Mouse (Mus musculus) frontal cortex, postnatal 36 days (tissue): ENCODE data around the gene Kcnk10.

Experiments
- DNase-seq, 2 experiments: peaks; one replicate each; pipeline ENCODE4 v3.0.0; 2022; ENCODE audit warnings: low spot score in 2 of 2

The Kcnk10 gene

DNA sequence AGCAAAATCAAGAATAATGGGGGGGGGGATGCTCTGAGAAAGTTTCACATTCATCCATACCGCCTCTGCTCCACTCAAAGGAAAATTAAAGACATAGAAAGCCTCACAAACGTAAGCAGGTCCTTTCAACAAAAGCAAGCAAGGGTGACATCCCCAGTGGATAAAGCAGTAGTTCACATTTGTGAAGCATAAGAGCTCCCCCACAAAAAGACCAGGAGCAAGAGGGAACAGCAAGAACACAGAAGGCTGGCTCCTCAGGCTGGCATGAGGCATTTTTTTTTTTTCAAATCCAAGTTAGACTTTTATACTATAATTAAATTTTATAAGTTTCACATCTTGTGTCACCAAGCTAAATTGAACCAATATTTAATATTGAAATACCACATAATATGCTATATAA lies 168.5 kb downstream of the Kcnk10 start:
- peak; percentile 3 to 23 for DNase-seq

DNA sequence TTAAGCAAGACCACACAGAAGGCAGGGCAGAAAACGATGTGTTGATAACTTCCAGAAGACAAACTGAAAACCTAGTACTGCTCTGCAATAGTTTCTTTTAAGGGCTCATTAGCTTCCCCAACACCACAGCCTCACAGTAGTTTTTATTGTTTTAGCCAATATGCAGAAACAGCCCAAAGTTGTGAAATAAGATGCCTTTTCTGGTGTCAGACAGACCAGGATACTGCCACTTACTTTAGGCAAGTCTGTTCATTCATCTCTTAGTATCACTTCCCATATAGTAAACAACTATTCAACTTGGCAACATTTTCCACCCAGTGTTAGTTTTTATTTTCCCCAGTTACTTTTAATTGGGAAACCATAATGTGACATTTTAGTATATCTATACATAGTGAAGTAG lies 171.5 kb downstream of the Kcnk10 start:
- DNase-seq = no peak

DNA sequence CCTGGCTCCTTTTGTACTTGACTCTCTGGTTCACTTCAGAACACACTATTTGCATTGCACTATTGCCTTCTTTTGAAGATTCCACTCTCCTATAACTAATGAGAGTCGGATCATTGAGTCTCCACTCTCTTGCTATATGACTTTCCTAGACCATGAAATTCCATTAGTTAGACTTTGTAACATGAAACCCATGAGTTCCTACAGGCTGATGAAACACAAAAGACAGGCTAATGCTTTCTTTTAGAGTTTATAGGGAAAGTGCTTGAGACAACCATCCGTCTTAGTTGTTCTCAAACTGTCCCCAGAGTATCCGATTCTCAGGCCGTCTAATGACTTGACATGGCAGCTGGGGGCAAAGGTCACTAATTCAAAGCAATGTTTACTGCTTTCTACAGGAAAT lies 172.0 kb downstream of the Kcnk10 start:
- no peak for DNase-seq

DNA sequence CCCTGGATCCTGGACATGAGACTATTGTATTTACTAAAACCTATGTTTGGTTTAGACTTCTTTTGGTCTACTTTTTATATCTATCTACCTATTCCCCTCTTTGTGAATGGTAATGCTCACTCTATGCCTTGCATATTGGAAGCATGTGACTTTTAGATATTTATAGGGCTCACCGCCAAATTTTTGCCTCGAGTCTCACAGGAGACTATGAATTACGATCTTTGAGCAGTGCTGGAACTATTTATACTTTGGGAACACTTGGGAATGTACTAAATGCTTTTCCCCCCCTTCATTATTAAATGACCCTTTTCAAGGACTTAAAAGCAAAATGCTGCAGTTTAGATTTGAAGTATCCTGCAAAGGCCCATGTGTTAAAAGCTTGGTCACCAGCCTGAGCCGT lies 181.5 kb downstream of the Kcnk10 start:
- no peak for DNase-seq

DNA sequence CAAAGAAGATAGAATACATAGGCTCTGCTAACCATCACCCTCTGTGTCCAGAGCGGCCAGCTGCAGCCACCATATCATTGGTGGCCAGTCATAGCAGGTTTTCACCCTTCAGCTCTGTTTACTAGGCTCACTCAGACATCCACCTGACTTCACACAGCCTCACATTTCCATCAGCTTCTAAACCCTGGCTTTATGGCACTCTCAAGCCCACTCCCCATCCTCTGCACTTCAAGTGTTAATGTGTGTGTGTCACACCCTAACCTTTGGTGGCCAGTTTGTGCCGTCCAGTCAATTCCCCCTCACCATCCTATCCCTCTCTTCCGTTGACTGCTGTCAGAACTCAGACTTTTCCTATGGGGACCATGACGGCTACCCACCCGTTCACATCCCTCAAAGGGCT lies 184.0 kb downstream of the Kcnk10 start:
- no peak for DNase-seq

DNA sequence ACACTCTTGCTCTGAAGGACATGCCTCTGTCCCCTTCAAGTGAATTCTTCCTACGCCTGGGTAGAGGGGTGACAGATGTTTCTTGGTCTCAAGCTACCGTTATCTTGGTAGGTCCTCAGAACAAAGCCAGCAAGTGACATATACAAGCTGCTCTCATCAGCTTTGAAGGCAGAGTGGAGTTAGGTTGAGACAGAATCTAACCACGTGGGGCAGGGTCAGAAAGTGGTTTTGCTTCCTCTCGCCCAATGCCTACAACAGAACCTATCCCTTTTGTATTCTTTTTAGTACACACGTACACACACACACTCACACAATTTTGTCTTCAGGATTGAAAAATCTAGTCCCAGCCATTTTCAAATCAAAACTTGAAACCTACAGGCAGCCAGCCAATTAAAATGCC lies 186.8 kb downstream of the Kcnk10 start:
- DNase-seq = no peak

DNA sequence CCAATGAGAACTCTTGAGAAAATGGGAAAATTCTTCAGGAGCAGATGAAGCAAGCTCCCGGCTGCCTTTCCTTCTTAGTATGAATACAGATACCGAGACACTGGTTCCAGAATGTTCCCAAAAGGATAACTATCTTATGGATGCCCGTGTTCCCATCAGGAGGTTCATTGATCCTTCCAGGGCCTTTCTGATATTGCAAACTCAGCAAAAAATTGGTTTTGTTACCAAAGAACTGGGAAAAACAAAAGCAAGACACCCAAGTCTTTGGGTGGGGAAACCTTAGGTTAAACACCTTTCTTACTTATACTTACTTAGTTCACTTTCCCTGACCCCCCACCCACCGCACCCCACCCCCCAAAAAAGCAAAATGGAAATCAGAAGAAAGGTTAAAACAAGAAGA lies 188.5 kb downstream of the Kcnk10 start:
- DNase-seq = no peak
